8 mouse cellular contexts compared by ENCODE assay signal in the genomic region with DNA sequence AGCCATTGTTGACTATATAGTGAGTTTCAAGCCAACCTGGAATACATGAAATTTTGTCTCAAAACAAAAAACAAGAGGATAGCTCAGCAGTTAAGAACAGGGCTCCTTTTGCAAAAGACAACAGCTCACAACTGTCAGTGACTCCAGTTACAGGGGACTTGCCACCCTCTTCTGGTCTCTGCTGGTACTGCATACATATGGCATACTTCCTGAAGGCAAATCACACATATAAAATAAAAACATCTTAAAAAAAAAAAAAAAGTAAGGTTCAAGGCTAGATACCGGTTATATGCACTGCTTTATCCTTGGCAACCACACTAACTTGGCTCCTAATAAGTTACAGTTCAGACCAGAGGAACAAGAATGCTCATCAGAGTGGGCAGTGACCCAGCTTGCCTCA. TPM values are rescaled to one million over a fixed set of nuclear protein-coding genes. Genes with fewer than 3 reads are reported as not detected.
DNase-seq lines count a peak whose midpoint lies in the region; ATAC-seq and TF ChIP-seq lines count a peak whose summit lies in the region.

No protein-coding gene starts in this region.

- peak; percentile 76 for TF ChIP-seq CTCF in cerebellum, adult 2 months (IDR thresholded peaks at IDR 0.05; ENCODE audit: borderline replicate concordance, insufficient read depth, low read depth, low read length)

- peak; percentile 42 for DNase-seq in Muller cell, postnatal 12 days (ENCODE audit: inconsistent ontology term)
- peak; percentile 73 to 74 for DNase-seq in cerebellum, adult 2 months
- DNase-seq in hindbrain, embryonic 10.5 days (ENCODE audit: low spot score): peak; percentile 67
- peak; percentile 66 to 82 for DNase-seq in layer of hippocampus, adult 8-10 months (ENCODE audit: low spot score in 2 of 2)
- peak; percentile 69 for DNase-seq in ovary, postnatal 14 days (ENCODE audit: low spot score)
- DNase-seq in thymus, postnatal 14 days: peak; percentile 87

- no peak for TF ChIP-seq POLR2A in cerebellum, adult 2 months (IDR thresholded peaks at IDR 0.05; ENCODE audit: borderline replicate concordance, insufficient read depth, low read length)

- no peak overlapping the region; the same call in 1 of the 2 replicates for H3K27ac ChIP-seq in cerebellum, adult 2 months (ENCODE audit: insufficient read depth, low read length)
- H3K27ac ChIP-seq in forebrain, embryonic 15.5 days (replicated peaks): peak overlapping the region; percentile 94
- H3K27ac ChIP-seq in hindbrain, embryonic 10.5 days: peak overlapping the region; percentile 91
- peak overlapping the region; percentile 95; the same call in 1 of the 2 replicates for H3K27ac ChIP-seq in lung, embryonic 16.5 days (ENCODE audit: low read length)

- H3K4me1 ChIP-seq in cerebellum, adult 2 months (ENCODE audit: control insufficient read depth, insufficient read depth, low read length): 0 out of 2 replicates have a peak, but pooled peaks cover 3% of the 10 kb centered on the region
- peaks cover 23% of the 10 kb centered on the region for H3K4me1 ChIP-seq in forebrain, embryonic 15.5 days
- H3K4me1 ChIP-seq in hindbrain, embryonic 10.5 days (replicated peaks): peaks cover 18% of the 10 kb centered on the region
- peaks cover 2% of the 10 kb centered on the region; the same call in 1 of the 2 replicates for H3K4me1 ChIP-seq in lung, embryonic 16.5 days (replicated peaks; ENCODE audit: control insufficient read depth, insufficient read depth, low read length)

- 0% methylated on average over 1 of the region's 1 CpGs for WGBS in cerebellum, adult 2 months
- WGBS in forebrain, embryonic 15.5 days: 0% methylated on average over 1 of the region's 1 CpGs
- 3% methylated on average over 1 of the region's 1 CpGs for WGBS in hindbrain, embryonic 10.5 days
- WGBS in lung, embryonic 16.5 days: 0% methylated on average over 1 of the region's 1 CpGs

- no peaks in the 10 kb centered on the region for H3K27me3 ChIP-seq in cerebellum, adult 2 months (ENCODE audit: control insufficient read depth, insufficient read depth, low read length)
- H3K27me3 ChIP-seq in forebrain, embryonic 15.5 days: no peaks in the 10 kb centered on the region
- no peaks in the 10 kb centered on the region for H3K27me3 ChIP-seq in hindbrain, embryonic 10.5 days (ENCODE audit: insufficient read depth, poor library complexity, severe bottlenecking)
- H3K27me3 ChIP-seq in lung, embryonic 16.5 days (ENCODE audit: control insufficient read depth, insufficient read depth, low read depth, low read length): no peaks in the 10 kb centered on the region

- H3K4me3 ChIP-seq in cerebellum, adult 2 months (replicated peaks; ENCODE audit: insufficient read depth, low read depth, low read length): peak overlapping the region; percentile 54
- H3K4me3 ChIP-seq in forebrain, embryonic 15.5 days: peak overlapping the region; percentile 59
- H3K4me3 ChIP-seq in hindbrain, embryonic 10.5 days: peak overlapping the region; percentile 61
- peak overlapping the region; percentile 77 for H3K4me3 ChIP-seq in lung, embryonic 16.5 days (ENCODE audit: low read length)

- no peaks in the 10 kb centered on the region for H3K36me3 ChIP-seq in forebrain, embryonic 15.5 days
- no peaks in the 10 kb centered on the region for H3K36me3 ChIP-seq in hindbrain, embryonic 10.5 days
- no peaks in the 10 kb centered on the region for H3K36me3 ChIP-seq in lung, embryonic 16.5 days (ENCODE audit: control insufficient read depth, insufficient read depth, low read length)

- ATAC-seq in forebrain, embryonic 15.5 days (replicated peaks): no peak
- ATAC-seq in lung, embryonic 16.5 days (ENCODE audit: low read depth): no peak

- H3K9me3 ChIP-seq in forebrain, embryonic 15.5 days: no peaks in the 10 kb centered on the region
- H3K9me3 ChIP-seq in hindbrain, embryonic 10.5 days: peaks cover 6% of the 10 kb centered on the region; the same call in 1 of the 2 replicates
- no peaks in the 10 kb centered on the region for H3K9me3 ChIP-seq in lung, embryonic 16.5 days (ENCODE audit: control insufficient read depth, low read length)

- H3K9ac ChIP-seq in forebrain, embryonic 15.5 days (replicated peaks): peak overlapping the region; percentile 61
- peak overlapping the region; percentile 82 for H3K9ac ChIP-seq in lung, embryonic 16.5 days (ENCODE audit: low read length)

- peak overlapping the region; percentile 51 for H3K4me2 ChIP-seq in forebrain, embryonic 15.5 days (replicated peaks)
- H3K4me2 ChIP-seq in lung, embryonic 16.5 days (ENCODE audit: low read depth, low read length): peak overlapping the region; percentile 68

RNA-seq across cellular contexts. Expression of a gene that starts 3.6 kb away (rescaled TPM):
- 7.9 and 8.8 TPM in 2 replicates for polyA plus RNA-seq in cerebellum, adult 2 months (2012; rRNA removed)
- 15.2 and 15.8 TPM in 2 replicates for polyA plus RNA-seq in forebrain, embryonic 15.5 days (2015; fragmentation: Nextera tagmentation; extraction: Ambion mirVana)
- polyA plus RNA-seq in hindbrain, embryonic 10.5 days (2016; fragmentation: Nextera tagmentation; extraction: Ambion mirVana): 8.5 and 9.6 TPM in 2 replicates
- 10 to 100 TPM; 15.5 to 21.1 (median 18.2) TPM for total RNA-seq in layer of hippocampus, adult 8-10 months (2022)
- 6.9 and 7.2 TPM in 2 replicates for polyA plus RNA-seq in lung, embryonic 16.5 days (2015; fragmentation: Nextera tagmentation; extraction: Ambion mirVana)

RNA-seq across cellular contexts. Expression of a gene that starts 30.2 kb away (rescaled TPM):
- polyA plus RNA-seq in cerebellum, adult 2 months (2012; rRNA removed): not detected in 2 replicates
- polyA plus RNA-seq in forebrain, embryonic 15.5 days (2015; fragmentation: Nextera tagmentation; extraction: Ambion mirVana): 0.38 TPM in 1 of 2 replicates, not detected in the other
- 0.24 TPM in 1 of 2 replicates, not detected in the other for polyA plus RNA-seq in hindbrain, embryonic 10.5 days (2016; fragmentation: Nextera tagmentation; extraction: Ambion mirVana)
- total RNA-seq in layer of hippocampus, adult 8-10 months (2022): not detected
- polyA plus RNA-seq in lung, embryonic 16.5 days (2015; fragmentation: Nextera tagmentation; extraction: Ambion mirVana): not detected in 2 replicates

RNA-seq across cellular contexts. Expression of a gene that starts 48.3 kb away (rescaled TPM):
- 5.6 and 6.9 TPM in 2 replicates for polyA plus RNA-seq in cerebellum, adult 2 months (2012; rRNA removed)
- 12.3 and 13.8 TPM in 2 replicates for polyA plus RNA-seq in forebrain, embryonic 15.5 days (2015; fragmentation: Nextera tagmentation; extraction: Ambion mirVana)
- 6.8 and 7.2 TPM in 2 replicates for polyA plus RNA-seq in hindbrain, embryonic 10.5 days (2016; fragmentation: Nextera tagmentation; extraction: Ambion mirVana)
- total RNA-seq in layer of hippocampus, adult 8-10 months (2022): 10 to 100 TPM; 10.1 to 14.2 (median 11.1) TPM
- polyA plus RNA-seq in lung, embryonic 16.5 days (2015; fragmentation: Nextera tagmentation; extraction: Ambion mirVana): 6.6 and 6.9 TPM in 2 replicates
